Mouse (Mus musculus) macrophage (primary cell): ENCODE measurements around the gene Nudt22. TPM values are rescaled to one million over a fixed set of nuclear protein-coding genes. Genes with fewer than 3 reads are reported as not detected.

ENCODE experiments used
- H3K27ac ChIP-seq: fragments of 350-480 bp; formaldehyde crosslinking; 2 replicates; pipeline ENCODE4 v1.9.0; 2021
- H3K36me3 ChIP-seq: fragments of 350-480 bp; formaldehyde crosslinking; 2 replicates; pipeline ENCODE4 v1.9.0; 2021; ENCODE audit errors: inconsistent target
- H3K4me3 ChIP-seq: fragments of 350-480 bp; formaldehyde crosslinking; 2 replicates; pipeline ENCODE4 v1.9.0; 2021; ENCODE audit errors: inconsistent target
- H3K79me2 ChIP-seq: fragments of 350-480 bp; formaldehyde crosslinking; 2 replicates; pipeline ENCODE4 v1.9.0; 2021; ENCODE audit errors: inconsistent target
- WGBS: methylation state at CpG from one replicate; pipeline ENCODE4 v1.1.7; 2026; ENCODE audit warnings: inconsistent platforms; ENCODE audit not compliant: missing documents; 5-methylcytosine and 5-hydroxymethylcytosine counted together
- polyA plus RNA-seq: library from polyadenylated mRNA; stranded (reverse); fragments of 250-400 nt; gene quantifications from 3 replicates; pipeline ENCODE4 v1.2.4, GENCODE M21; 2018; ENCODE audit warnings: inconsistent platforms

The Nudt22 gene
- polyA plus RNA-seq, 1 experiment from 2014 or later = 4.5 TPM

DNA sequence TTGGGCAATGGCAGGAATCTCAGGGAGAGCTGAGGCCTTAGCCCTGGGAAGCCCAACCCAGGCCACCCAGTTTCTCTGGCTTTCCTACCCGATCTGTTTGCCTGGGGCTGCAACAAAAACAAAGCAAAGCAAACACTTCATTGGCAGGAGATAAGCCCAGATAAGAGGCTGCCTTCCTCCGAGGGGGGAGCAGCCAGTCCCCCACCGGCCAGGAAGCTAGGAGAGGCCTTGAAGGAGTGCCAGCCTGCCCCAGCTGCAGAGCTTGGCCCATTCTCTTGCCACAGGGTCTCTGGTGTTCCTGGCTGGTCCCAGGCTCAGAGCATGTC lies 43.2 kb downstream of the Nudt22 start:
- peaks cover 34% of the 10 kb centered on the region for H3K36me3 ChIP-seq
- H3K79me2 ChIP-seq = no peaks in the 10 kb centered on the region; the same call in 1 of the 2 replicates
- H3K4me3 ChIP-seq = peak overlapping the region; percentile 71
- H3K27ac ChIP-seq = peak overlapping the region; percentile 92
- 15% methylated on average over 3 of the region's 3 CpGs for WGBS

DNA sequence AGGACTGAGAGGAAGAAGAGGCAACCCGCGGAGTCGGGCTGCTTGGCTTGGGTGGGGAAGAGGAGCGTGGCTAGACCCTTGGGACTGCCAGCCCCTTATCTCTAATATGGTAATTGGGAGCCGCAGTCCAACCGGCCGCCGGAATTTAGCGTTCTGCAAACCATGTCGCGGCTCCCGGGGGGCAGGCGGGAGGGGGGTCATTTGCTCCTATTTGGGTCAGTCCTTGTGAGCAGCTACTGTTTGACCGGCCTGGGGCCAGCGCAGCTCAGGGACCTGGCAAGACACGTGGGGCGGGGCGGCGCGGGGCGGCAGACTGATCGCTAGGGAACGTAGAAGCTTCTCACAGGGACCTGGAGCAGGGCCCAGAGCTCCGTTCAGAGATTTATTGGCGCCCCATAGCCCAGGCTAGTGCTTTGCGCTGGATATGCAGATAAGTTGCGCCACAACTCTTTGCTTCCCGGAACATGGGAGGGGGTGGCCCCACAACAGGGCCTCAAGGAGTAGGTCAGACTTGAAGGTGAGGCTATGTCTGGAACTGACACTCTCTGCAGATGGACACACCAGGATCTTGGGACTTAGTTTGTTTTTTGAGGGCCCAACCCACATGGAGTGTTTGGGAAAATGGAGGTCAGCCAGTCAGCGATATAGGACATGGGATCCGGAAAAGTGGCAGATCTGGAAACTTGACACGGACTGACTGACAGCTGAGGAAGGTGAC lies 43.8 kb downstream of the Nudt22 start:
- Histone ChIP-seq H3K79me2 (no peaks in the 10 kb centered on the region; the same call in 1 of the 2 replicates), H3K27ac (peak overlapping the region; percentile 92), H3K36me3 (peaks cover 29% of the 10 kb centered on the region), H3K4me3 (peak overlapping the region; percentile 71)
- WGBS = 5% methylated on average over 31 of the region's 31 CpGs

DNA sequence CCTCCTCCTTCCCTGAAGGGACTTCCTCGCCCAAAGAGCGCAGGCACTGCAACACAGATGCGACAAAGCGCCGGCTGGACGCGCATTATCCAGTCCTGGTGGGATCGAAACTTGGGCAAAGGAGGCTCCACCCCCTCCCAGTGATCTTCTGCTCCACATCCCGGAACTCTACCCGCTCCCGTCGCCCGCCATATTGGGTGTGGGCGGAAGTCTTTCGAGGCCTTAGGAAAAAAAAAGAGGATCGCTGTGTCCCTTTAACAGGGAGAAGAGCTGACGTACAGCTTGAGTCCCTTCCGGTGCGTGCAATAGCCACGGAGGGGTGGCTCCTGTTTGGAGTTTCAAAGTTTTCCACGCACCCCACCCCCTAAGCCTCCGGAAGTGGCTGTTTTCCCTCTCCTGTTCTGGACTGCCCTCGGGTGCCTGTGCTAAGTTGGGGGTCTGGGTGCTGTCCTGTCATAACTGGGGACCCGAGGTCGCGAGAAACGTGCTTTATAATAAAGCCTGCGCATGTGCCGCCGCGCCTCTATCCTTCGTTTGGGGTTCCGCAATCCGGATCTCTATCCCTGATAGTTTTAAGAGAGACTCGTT lies 44.4 kb downstream of the Nudt22 start:
- H3K27ac ChIP-seq = peak overlapping the region; percentile 92
- peaks cover 22% of the 10 kb centered on the region for H3K36me3 ChIP-seq
- H3K79me2 ChIP-seq = no peaks in the 10 kb centered on the region; the same call in 1 of the 2 replicates
- H3K4me3 ChIP-seq = peak overlapping the region; percentile 71
- under 1% methylated on average over 35 of the region's 35 CpGs for WGBS

DNA sequence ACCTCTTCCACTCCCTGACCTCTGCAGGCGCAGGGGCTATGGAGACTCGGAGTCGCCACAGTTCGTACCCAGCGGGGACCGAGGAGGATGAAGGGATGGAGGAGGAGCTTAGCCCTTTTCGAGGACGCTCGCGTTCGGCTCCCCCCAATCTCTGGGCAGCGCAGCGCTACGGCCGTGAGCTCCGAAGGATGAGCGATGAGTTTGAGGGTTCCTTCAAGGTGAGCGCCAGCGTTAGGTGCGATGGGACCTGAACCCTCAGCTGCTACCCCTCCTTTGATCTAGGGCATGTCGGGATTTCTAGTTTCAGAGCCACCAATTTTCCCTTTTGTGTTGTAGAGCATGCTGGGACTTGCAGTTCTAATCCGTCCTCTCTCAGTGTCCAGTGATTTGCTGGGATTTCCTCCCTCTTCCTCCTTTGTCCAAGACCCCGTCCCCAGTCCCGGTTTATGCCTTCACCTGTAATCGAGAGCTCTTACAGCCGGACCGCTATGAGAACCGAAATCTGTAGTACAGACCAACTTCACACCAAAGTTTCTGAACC lies 45.2 kb downstream of the Nudt22 start:
- peak overlapping the region; percentile 71 for H3K4me3 ChIP-seq
- peaks cover 16% of the 10 kb centered on the region for H3K36me3 ChIP-seq
- under 1% methylated on average over 28 of the region's 28 CpGs for WGBS
- peak overlapping the region; percentile 92 for H3K27ac ChIP-seq
- H3K79me2 ChIP-seq = no peaks in the 10 kb centered on the region; the same call in 1 of the 2 replicates

DNA sequence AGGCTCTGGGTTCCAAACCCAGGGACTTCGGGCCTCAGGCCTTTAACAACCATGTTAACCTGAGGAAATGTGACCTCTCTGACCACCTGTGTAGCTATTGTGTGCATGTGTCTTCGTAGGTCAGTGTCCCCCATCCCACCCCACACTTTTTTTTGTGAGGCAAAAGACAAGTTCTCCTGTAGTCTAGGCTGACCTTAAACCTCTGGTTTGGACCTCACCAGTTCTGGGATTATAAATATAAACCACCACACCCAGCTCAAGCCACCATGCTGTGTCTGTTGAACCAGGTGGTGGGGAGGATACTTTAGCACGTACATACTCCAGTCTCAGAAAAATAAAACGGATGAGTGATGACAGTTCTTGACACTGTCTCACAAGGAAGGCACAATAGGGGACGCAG lies 46.0 kb downstream of the Nudt22 start:
- WGBS = 79% methylated on average over 5 of the region's 5 CpGs
- Histone ChIP-seq H3K27ac (no peak overlapping the region), H3K79me2 (no peaks in the 10 kb centered on the region; the same call in 1 of the 2 replicates), H3K36me3 (peaks cover 14% of the 10 kb centered on the region; the same call in 1 of the 2 replicates), H3K4me3 (peak overlapping the region; percentile 71)

DNA sequence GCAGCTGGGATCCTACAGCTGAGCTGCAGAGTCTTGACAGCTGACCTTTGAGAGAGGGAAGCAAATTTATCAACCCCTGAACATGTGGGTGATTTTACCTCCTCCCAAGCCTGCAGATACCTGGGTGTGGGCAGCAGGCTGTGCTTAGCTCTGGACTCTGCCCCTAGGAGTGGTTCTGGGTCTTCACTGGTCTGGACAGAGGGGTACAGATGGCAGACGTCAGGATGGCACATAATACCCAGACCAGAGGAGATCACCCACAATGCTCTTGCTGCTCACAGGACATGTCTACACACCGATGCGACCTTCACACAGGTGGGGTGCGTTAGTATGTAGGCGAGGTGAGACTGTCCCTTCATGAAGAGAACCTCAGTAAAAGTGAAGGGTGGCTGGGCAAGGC lies 46.4 kb downstream of the Nudt22 start:
- Histone ChIP-seq H3K36me3 (peaks cover 10% of the 10 kb centered on the region; the same call in 1 of the 2 replicates), H3K79me2 (no peaks in the 10 kb centered on the region; the same call in 1 of the 2 replicates), H3K4me3 (no peak overlapping the region), H3K27ac (no peak overlapping the region)
- WGBS = 95% methylated on average over 5 of the region's 5 CpGs

DNA sequence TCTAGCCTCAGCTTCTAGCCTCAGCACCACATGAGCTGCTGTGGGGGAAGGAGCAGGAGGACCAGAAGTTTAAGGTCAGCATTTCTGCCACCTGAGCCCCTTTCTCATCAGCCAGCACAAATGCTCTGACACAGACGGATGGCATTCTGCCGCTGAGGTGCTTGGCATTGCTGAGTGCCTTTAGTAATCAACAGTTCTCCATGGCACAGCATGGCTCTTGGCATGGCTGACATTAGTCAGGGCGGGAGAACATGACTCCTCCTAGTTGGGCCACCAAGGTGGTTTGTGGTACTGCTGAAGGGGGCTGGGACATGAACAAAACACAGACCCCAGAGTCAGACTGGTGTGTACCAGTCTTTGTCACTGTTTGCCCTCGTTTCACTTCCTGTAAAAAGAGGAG lies 47.7 kb downstream of the Nudt22 start:
- no peak overlapping the region for H3K4me3 ChIP-seq
- no peak overlapping the region for H3K27ac ChIP-seq
- peaks cover 5% of the 10 kb centered on the region; the same call in 1 of the 2 replicates for H3K36me3 ChIP-seq
- peaks cover 9% of the 10 kb centered on the region for H3K79me2 ChIP-seq
- 79% methylated on average over 4 of the region's 4 CpGs for WGBS

DNA sequence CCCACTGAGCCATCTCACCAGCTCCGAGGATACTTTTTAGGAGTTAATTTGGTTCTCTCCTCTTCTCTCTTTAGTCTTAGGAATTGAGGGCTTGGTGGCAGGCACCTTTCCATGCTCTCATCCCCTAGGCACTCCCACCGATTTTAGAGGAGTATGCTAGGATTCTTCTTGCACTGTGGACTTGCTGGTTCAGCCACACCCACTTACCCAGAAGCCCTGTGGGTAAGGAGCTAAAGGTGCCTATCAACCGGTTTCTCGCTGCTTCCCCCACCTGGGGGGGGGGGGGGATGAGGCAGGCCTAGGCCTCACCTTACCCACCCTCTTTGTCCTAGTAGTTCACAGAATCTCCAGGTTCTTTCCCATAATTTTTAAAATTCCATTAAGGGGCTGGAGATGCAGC lies 48.2 kb downstream of the Nudt22 start:
- Histone ChIP-seq H3K36me3 (peaks cover 5% of the 10 kb centered on the region; the same call in 1 of the 2 replicates), H3K4me3 (no peak overlapping the region), H3K27ac (no peak overlapping the region), H3K79me2 (peaks cover 14% of the 10 kb centered on the region)
- WGBS = 84% methylated on average over 4 of the region's 4 CpGs

DNA sequence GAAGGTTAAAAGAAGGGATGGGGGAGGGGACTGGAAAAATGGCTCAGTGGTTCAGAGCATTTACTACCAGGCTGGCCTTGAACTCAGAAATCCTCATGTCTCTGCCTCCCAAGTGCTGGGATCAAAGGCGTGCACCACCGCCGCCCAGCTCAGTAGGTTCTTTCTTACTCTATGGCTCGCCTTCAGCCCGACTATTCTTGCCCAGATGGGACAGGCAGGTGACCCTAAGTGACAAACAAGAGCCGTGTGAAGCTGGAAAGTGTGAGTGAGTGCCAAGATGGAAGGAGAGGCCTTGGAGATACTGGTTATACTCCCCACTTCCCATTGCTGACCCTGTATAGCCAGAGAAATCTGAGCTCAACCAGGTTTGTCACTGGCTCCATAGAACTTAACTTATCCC lies 52.2 kb downstream of the Nudt22 start:
- 92% methylated on average over 6 of the region's 6 CpGs for WGBS

More for the DNA sequence above, 52.2 kb downstream of the Nudt22 start:
- H3K27ac ChIP-seq = no peak overlapping the region
- peaks cover 17% of the 10 kb centered on the region for H3K79me2 ChIP-seq
- H3K36me3 ChIP-seq = peaks cover 5% of the 10 kb centered on the region; the same call in 1 of the 2 replicates
- H3K4me3 ChIP-seq = no peak overlapping the region

Other genes with a start within 250 kb of the Nudt22 start
- gene Rps6ka4, start 155.5 kb downstream of the Nudt22 start, polyA plus RNA-seq = 15.5 to 39.8 TPM (median 30.3 TPM) in 3 replicates
- 16.2 to 28.6 TPM (median 21.1 TPM) in 3 replicates for gene Ccdc88b, start 137.9 kb downstream of the Nudt22 start, polyA plus RNA-seq
- 70.0 to 96.1 TPM (median 81.1 TPM) in 3 replicates for gene Trmt112, start 86.4 kb downstream of the Nudt22 start, polyA plus RNA-seq
- gene Prdx5, start 86.0 kb downstream of the Nudt22 start, polyA plus RNA-seq = 147 to 393 TPM (median 352 TPM) in 3 replicates
- 11.0 to 32.7 TPM (median 31.3 TPM) in 3 replicates for gene Esrra, start 74.3 kb downstream of the Nudt22 start, polyA plus RNA-seq
- not detected in 3 replicates for gene Catsperz, start 70.7 kb downstream of the Nudt22 start, polyA plus RNA-seq
- gene Kcnk4, start 61.6 kb downstream of the Nudt22 start, polyA plus RNA-seq = not detected in 3 replicates
- gene Bad, start 54.3 kb downstream of the Nudt22 start, polyA plus RNA-seq = 40.5 to 63.3 TPM (median 50.1 TPM) in 3 replicates
- 15.6 to 35.9 TPM (median 30.6 TPM) in 3 replicates for gene Gpr137, start 53.6 kb downstream of the Nudt22 start, polyA plus RNA-seq
- 51.9 to 204 TPM (median 81.4 TPM) in 3 replicates for gene Ppp1r14b, start 21.1 kb downstream of the Nudt22 start, polyA plus RNA-seq
- gene Plcb3, start 19.6 kb downstream of the Nudt22 start, polyA plus RNA-seq = 15.2 to 25.2 TPM (median 24.8 TPM) in 3 replicates
- gene Fkbp2, start 15.6 kb downstream of the Nudt22 start, polyA plus RNA-seq = 146 to 269 TPM (median 153 TPM) in 3 replicates
- 34.5 to 91.1 TPM (median 72.1 TPM) in 3 replicates for gene Vegfb, start 8.5 kb downstream of the Nudt22 start, polyA plus RNA-seq
- gene Dnajc4, start 3.5 kb downstream of the Nudt22 start, polyA plus RNA-seq = 18.1 to 21.0 TPM (median 19.3 TPM) in 3 replicates
- gene Trpt1, start within 50 bp of the Nudt22 start, polyA plus RNA-seq = 0.55 to 0.80 TPM (median 0.66 TPM) in 3 replicates
- gene Fermt3, start 23.4 kb upstream of the Nudt22 start, polyA plus RNA-seq = 194 to 236 TPM (median 225 TPM) in 3 replicates
- 53.3 to 149 TPM (median 126 TPM) in 3 replicates for gene Stip1, start 43.9 kb upstream of the Nudt22 start, polyA plus RNA-seq
- gene Macrod1, start 60.7 kb upstream of the Nudt22 start, polyA plus RNA-seq = 5.5 to 13.5 TPM (median 7.3 TPM) in 3 replicates
- gene Flrt1, start 109.6 kb upstream of the Nudt22 start, polyA plus RNA-seq = not detected in 3 replicates
- 63.3 to 78.4 TPM (median 68.3 TPM) in 3 replicates for gene Otub1, start 210.2 kb upstream of the Nudt22 start, polyA plus RNA-seq
- 220 to 440 TPM (median 391 TPM) in 3 replicates for gene Cox8a, start 221.5 kb upstream of the Nudt22 start, polyA plus RNA-seq
- 17.5 to 29.1 TPM (median 25.8 TPM) in 3 replicates for gene Naa40, start 245.1 kb upstream of the Nudt22 start, polyA plus RNA-seq